Mouse (Mus musculus): ENCODE measurements around the gene 4933415A04Rik. TPM values are rescaled to one million over a fixed set of nuclear protein-coding genes. Genes with fewer than 3 reads are reported as not detected.

The 4933415A04Rik gene
- polyA plus RNA-seq, 1 experiment from 2014 or later = 5.6 TPM

GRCm38 (mm10) chr11:43612834-43613488 lies 26.1 kb downstream of the 4933415A04Rik start:
- H3K36me3 ChIP-seq = no peaks in the 10 kb centered on the region
- WGBS = 29% methylated on average over 12 of the region's 12 CpGs
- no peak for ATAC-seq (ENCODE audit: insufficient number of reproducible peaks, insufficient read depth, low FRiP score, low TSS enrichment)
- H3K4me3 ChIP-seq = no peak overlapping the region
- no peaks in the 10 kb centered on the region for H3K27me3 ChIP-seq
- H3K4me2 ChIP-seq (replicated peaks) = no peak overlapping the region
- H3K27ac ChIP-seq = peak overlapping the region; percentile 50; the same call in 1 of the 2 replicates
- H3K9ac ChIP-seq = peak overlapping the region; percentile 10; the same call in 1 of the 2 replicates
- no peaks in the 10 kb centered on the region for H3K9me3 ChIP-seq
- H3K4me1 ChIP-seq = peaks cover 14% of the 10 kb centered on the region

GRCm38 (mm10) chr11:43617924-43618323 lies 31.1 kb downstream of the 4933415A04Rik start:
- no peak overlapping the region for H3K4me3 ChIP-seq
- no peak overlapping the region for H3K27ac ChIP-seq
- peaks cover 14% of the 10 kb centered on the region for H3K4me1 ChIP-seq
- H3K9me3 ChIP-seq = no peaks in the 10 kb centered on the region
- no peak overlapping the region for H3K9ac ChIP-seq
- H3K27me3 ChIP-seq = no peaks in the 10 kb centered on the region
- ATAC-seq (ENCODE audit: insufficient number of reproducible peaks, insufficient read depth, low FRiP score, low TSS enrichment) = no peak
- H3K36me3 ChIP-seq = no peaks in the 10 kb centered on the region
- H3K4me2 ChIP-seq (replicated peaks) = no peak overlapping the region
- WGBS = 55% methylated on average over 5 of the region's 5 CpGs

- ATAC-seq (ENCODE audit: insufficient number of reproducible peaks, insufficient read depth, low FRiP score, low TSS enrichment) = peak; percentile 54; the same call in 1 of the 2 replicates
- 69% methylated on average over 7 of the region's 7 CpGs for WGBS
- Histone ChIP-seq H3K9ac (no peak overlapping the region), H3K4me2 (replicated peaks) (no peak overlapping the region), H3K27ac (no peak overlapping the region), H3K9me3 (no peaks in the 10 kb centered on the region), H3K4me3 (no peak overlapping the region), H3K4me1 (peaks cover 9% of the 10 kb centered on the region), H3K27me3 (no peaks in the 10 kb centered on the region), H3K36me3 (no peaks in the 10 kb centered on the region)
Measured at GRCm38 (mm10) chr11:43618403-43618802, 31.6 kb downstream of the 4933415A04Rik start.

- H3K4me2 ChIP-seq (replicated peaks) = no peak overlapping the region
- no peak overlapping the region for H3K27ac ChIP-seq
- H3K9ac ChIP-seq = no peak overlapping the region
- H3K36me3 ChIP-seq = no peaks in the 10 kb centered on the region
- peaks cover 18% of the 10 kb centered on the region for H3K4me1 ChIP-seq
- H3K9me3 ChIP-seq = no peaks in the 10 kb centered on the region
- ATAC-seq (ENCODE audit: insufficient number of reproducible peaks, insufficient read depth, low FRiP score, low TSS enrichment) = no peak
- 85% methylated on average over 5 of the region's 5 CpGs for WGBS
- no peak overlapping the region for H3K4me3 ChIP-seq
- H3K27me3 ChIP-seq = no peaks in the 10 kb centered on the region
Measured at GRCm38 (mm10) chr11:43621769-43622168, 34.9 kb downstream of the 4933415A04Rik start.

DNA sequence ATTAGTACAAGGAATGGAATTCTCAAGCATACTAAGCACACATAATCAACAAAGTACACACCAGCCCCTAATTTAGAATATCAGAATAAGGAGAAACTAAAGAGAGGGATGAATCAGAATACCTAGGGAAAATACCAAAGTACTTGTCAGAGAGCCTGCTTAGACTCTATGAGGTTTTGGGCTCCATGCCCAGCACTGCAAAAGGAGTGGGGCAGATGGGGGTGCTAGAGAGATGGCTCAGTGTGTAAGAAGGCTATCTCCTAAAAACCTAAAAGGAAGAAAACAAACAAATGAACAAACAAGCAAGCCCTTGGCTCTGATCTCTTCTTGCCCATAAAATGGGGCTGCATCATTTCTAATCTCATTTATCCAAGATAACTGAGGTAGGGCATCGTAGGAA lies 37.5 kb downstream of the 4933415A04Rik start:
- ATAC-seq (ENCODE audit: insufficient number of reproducible peaks, insufficient read depth, low FRiP score, low TSS enrichment) = no peak
- 93% methylated on average over 1 of the region's 1 CpGs for WGBS
- Histone ChIP-seq H3K4me1 (peaks cover 15% of the 10 kb centered on the region), H3K9me3 (no peaks in the 10 kb centered on the region), H3K27ac (no peak overlapping the region), H3K9ac (no peak overlapping the region), H3K4me2 (replicated peaks) (no peak overlapping the region), H3K27me3 (no peaks in the 10 kb centered on the region), H3K36me3 (no peaks in the 10 kb centered on the region), H3K4me3 (no peak overlapping the region)

- no peaks in the 10 kb centered on the region for H3K27me3 ChIP-seq
- H3K4me1 ChIP-seq = peaks cover 15% of the 10 kb centered on the region
- H3K9me3 ChIP-seq = no peaks in the 10 kb centered on the region
- H3K9ac ChIP-seq = 0 out of 2 replicates have a peak overlapping the region, but pooled peaks have one; percentile 27
- WGBS = 4% methylated on average over 12 of the region's 12 CpGs
- H3K27ac ChIP-seq = peak overlapping the region; percentile 19; the same call in 1 of the 2 replicates
- no peaks in the 10 kb centered on the region for H3K36me3 ChIP-seq
- no peak for ATAC-seq (ENCODE audit: insufficient number of reproducible peaks, insufficient read depth, low FRiP score, low TSS enrichment)
- peak overlapping the region; percentile 9; the same call in 1 of the 2 replicates for H3K4me3 ChIP-seq
- peak overlapping the region; percentile 44 for H3K4me2 ChIP-seq (replicated peaks)
Measured at GRCm38 (mm10) chr11:43626300-43626926, 39.6 kb downstream of the 4933415A04Rik start.

DNA sequence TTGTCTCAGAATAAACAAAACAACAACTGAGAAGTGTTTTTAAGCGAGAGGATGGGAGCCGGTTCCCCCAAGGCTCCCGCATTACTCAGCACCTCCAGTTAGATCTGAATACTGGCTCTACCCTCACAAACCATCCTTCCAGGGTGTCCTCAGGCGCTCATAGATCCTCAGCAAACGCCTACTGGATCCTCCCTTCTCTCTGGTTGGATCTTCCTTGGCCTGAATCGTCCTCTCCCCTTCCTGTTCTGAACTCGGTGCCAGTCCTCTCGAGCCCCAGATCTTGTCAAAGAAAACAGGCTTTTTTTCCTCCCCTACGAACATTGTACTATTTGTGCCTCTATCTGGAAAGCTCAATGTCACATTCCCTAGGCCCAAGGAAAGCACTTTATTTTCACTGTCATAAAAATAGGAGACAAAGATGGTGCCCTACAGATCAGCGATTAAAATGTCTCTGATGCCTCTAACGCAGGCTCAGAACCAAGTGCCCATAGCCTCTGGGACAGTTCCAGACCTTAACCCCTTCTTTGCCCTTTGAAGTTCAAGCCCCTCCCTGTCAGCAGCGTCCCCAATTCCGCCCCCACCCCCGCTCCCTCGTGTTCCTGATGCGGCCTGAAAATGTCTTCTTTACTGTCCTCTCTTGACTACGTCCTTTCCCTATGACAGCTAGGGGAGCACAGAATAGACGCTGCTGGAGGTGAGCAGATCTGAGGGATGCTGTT lies 40.2 kb downstream of the 4933415A04Rik start:
- no peak overlapping the region for H3K9ac ChIP-seq
- peak overlapping the region; percentile 44 for H3K4me2 ChIP-seq (replicated peaks)
- ATAC-seq (ENCODE audit: insufficient number of reproducible peaks, insufficient read depth, low FRiP score, low TSS enrichment) = no peak
- no peaks in the 10 kb centered on the region for H3K9me3 ChIP-seq
- no peaks in the 10 kb centered on the region for H3K36me3 ChIP-seq
- H3K4me1 ChIP-seq = peaks cover 15% of the 10 kb centered on the region
- WGBS = 28% methylated on average over 18 of the region's 18 CpGs
- no peaks in the 10 kb centered on the region for H3K27me3 ChIP-seq
- H3K4me3 ChIP-seq = peak overlapping the region; percentile 9; the same call in 1 of the 2 replicates
- peak overlapping the region; percentile 19; the same call in 1 of the 2 replicates for H3K27ac ChIP-seq

DNA sequence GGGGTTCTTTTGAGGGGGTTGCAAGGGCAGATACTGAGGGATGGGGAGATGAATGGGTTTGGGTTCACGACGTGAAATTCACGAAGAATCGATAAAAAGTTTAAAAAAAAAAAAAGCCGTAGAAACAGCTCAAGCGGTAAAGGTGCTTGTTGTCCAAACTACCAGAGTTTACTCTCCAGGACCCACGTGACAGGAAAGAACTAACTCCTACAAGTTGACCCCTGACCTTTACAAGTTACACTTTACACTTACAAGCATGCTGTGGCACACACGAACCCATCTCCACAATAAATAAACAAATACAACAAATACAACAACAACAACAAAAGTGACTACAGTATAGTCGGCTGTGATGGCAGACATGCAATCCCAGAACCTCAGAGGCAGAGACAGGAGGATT lies 44.8 kb downstream of the 4933415A04Rik start:
- peaks cover 16% of the 10 kb centered on the region for H3K4me1 ChIP-seq
- no peak for ATAC-seq (ENCODE audit: insufficient number of reproducible peaks, insufficient read depth, low FRiP score, low TSS enrichment)
- H3K9me3 ChIP-seq = no peaks in the 10 kb centered on the region
- WGBS = 86% methylated on average over 9 of the region's 9 CpGs
- H3K27me3 ChIP-seq = no peaks in the 10 kb centered on the region
- no peaks in the 10 kb centered on the region for H3K36me3 ChIP-seq
- no peak overlapping the region for H3K9ac ChIP-seq
- no peak overlapping the region for H3K27ac ChIP-seq
- no peak overlapping the region for H3K4me2 ChIP-seq (replicated peaks)
- no peak overlapping the region for H3K4me3 ChIP-seq

- ATAC-seq (ENCODE audit: insufficient number of reproducible peaks, insufficient read depth, low FRiP score, low TSS enrichment) = no peak
- 48% methylated on average over 4 of the region's 4 CpGs for WGBS
Measured at GRCm38 (mm10) chr11:43632566-43632965, 45.7 kb downstream of the 4933415A04Rik start.

GRCm38 (mm10) chr11:43633165-43633564 lies 46.3 kb downstream of the 4933415A04Rik start:
- ATAC-seq (ENCODE audit: insufficient number of reproducible peaks, insufficient read depth, low FRiP score, low TSS enrichment) = no peak
- no peaks in the 10 kb centered on the region for H3K27me3 ChIP-seq
- 0 out of 2 replicates have a peak overlapping the region, but pooled peaks have one; percentile 14 for H3K27ac ChIP-seq
- H3K4me1 ChIP-seq = peaks cover 9% of the 10 kb centered on the region
- no peak overlapping the region for H3K4me3 ChIP-seq
- 73% methylated on average over 6 of the region's 6 CpGs for WGBS
- H3K36me3 ChIP-seq = no peaks in the 10 kb centered on the region
- H3K9ac ChIP-seq = no peak overlapping the region
- no peaks in the 10 kb centered on the region for H3K9me3 ChIP-seq
- H3K4me2 ChIP-seq (replicated peaks) = no peak overlapping the region

More at GRCm38 (mm10) chr11:43632566-43632965, 45.7 kb downstream of the 4933415A04Rik start:
- H3K36me3 ChIP-seq = no peaks in the 10 kb centered on the region
- H3K4me2 ChIP-seq (replicated peaks) = no peak overlapping the region
- H3K9ac ChIP-seq = no peak overlapping the region
- H3K27ac ChIP-seq = no peak overlapping the region
- no peak overlapping the region for H3K4me3 ChIP-seq
- no peaks in the 10 kb centered on the region for H3K9me3 ChIP-seq
- H3K27me3 ChIP-seq = no peaks in the 10 kb centered on the region
- peaks cover 9% of the 10 kb centered on the region for H3K4me1 ChIP-seq

DNA sequence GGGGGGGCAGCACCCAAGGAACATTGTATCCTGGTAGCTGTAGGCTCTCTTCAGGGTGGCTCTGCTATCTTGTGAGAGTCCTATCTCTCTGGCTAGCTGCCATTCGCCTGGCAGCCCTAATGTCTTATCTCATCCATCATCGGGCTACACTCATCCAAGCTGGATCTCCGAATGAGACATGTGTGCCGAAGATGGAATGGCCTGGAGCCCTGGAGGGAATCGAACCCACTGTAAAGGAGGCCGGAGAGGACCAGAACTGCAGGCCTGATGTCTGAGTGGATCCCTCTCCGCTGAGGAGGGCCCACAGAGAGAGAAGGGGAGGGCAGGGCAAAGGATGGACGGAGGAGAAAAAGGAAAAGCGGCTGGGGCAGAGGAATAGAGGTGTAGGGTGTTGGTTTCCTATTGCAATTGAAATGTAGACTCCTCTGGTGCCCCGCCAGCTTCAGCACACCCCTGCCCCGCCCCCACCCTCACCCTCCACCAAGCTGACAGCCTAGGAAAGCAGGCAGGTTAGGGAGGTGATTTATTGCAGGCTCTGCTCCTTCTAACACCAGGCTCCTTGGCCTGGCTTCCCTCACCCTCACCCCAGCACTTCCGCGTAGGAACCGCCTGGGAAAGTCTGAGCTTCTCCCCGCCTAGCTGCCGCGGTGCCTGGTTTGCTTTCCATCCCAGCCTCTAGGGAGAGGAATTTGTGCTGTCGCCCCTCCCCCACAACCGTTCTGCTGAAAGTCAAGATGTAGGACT lies 47.0 kb downstream of the 4933415A04Rik start:
- Histone ChIP-seq H3K9me3 (no peaks in the 10 kb centered on the region), H3K4me1 (peaks cover 9% of the 10 kb centered on the region), H3K4me2 (replicated peaks) (peak overlapping the region; percentile 31), H3K4me3 (no peak overlapping the region), H3K9ac (no peak overlapping the region), H3K36me3 (no peaks in the 10 kb centered on the region), H3K27ac (peak overlapping the region; percentile 14; the same call in 1 of the 2 replicates), H3K27me3 (no peaks in the 10 kb centered on the region)
- ATAC-seq (ENCODE audit: insufficient number of reproducible peaks, insufficient read depth, low FRiP score, low TSS enrichment) = peak; percentile 49; the same call in 1 of the 2 replicates
- 20% methylated on average over 19 of the region's 19 CpGs for WGBS

Data from embryonic facial prominence, embryonic 12.5 days (tissue).